Mouse (Mus musculus): Measurements from ENCODE around the gene Gm17660. TPM values are rescaled to one million over a fixed set of nuclear protein-coding genes. Genes with fewer than 3 reads are reported as not detected.

The Gm17660 gene
- total and polyA plus RNA-seq, 3 experiments, result not detected

- H3K36me3 ChIP-seq (ENCODE audit: control insufficient read depth in 1 of 2, insufficient read depth in 2 of 2, low read length in 2 of 2), result peaks cover 0 to 13% of the 10 kb centered on the region in 2 experiments; a peak in 2 of 4 replicates
- no peaks in the 10 kb centered on the region for H3K9me3 ChIP-seq (replicated peaks; ENCODE audit: insufficient read depth, low read length)
- peak; percentile 63 for DNase-seq (ENCODE audit: low read depth, low spot score)
- H3K4me1 ChIP-seq (ENCODE audit: control insufficient read depth in 1 of 2, insufficient read depth in 2 of 2, low read length in 2 of 2), result peaks cover 5 to 18% of the 10 kb centered on the region in 2 experiments
- peak overlapping the region; percentile 41 to 55 for H3K4me3 ChIP-seq (ENCODE audit: control insufficient read depth in 1 of 2, insufficient read depth in 1 of 2, low read depth in 2 of 2, low read length in 2 of 2)
- H3K9ac ChIP-seq (ENCODE audit: control insufficient read depth, low read depth, low read length, poor library complexity, severe bottlenecking), result peak overlapping the region; percentile 52
- no peaks in the 10 kb centered on the region for H3K27me3 ChIP-seq (ENCODE audit: control insufficient read depth in 1 of 2, insufficient read depth in 2 of 2, low read length in 2 of 2)
- H3K79me2 ChIP-seq (ENCODE audit: control insufficient read depth, insufficient read depth, low read length, poor library complexity), result peaks cover 6% of the 10 kb centered on the region
- peak overlapping the region; percentile 49 for H3K27ac ChIP-seq (ENCODE audit: control insufficient read depth, low read depth, low read length)
- TF ChIP-seq MAFK (IDR thresholded peaks at IDR 0.05; ENCODE audit: borderline replicate concordance, low read depth, low read length) (no peak), HCFC1 (IDR thresholded peaks at IDR 0.05; ENCODE audit: low read depth, low read length) (no peak), TCF12 (IDR thresholded peaks at IDR 0.05; ENCODE audit: low read depth, low read length) (no peak), JUND (IDR thresholded peaks at IDR 0.05; ENCODE audit: low read depth, low read length) (no peak), POLR2A (IDR thresholded peaks at IDR 0.05; ENCODE audit: control insufficient read depth in 1 of 2, insufficient read depth in 1 of 2, low read depth in 1 of 2, low read length in 2 of 2, poor library complexity in 1 of 2) (no peak), SIN3A (IDR thresholded peaks at IDR 0.05; ENCODE audit: low read length) (peak; percentile 40; the same call in 1 of the 2 replicates), POLR2AphosphoS5 (IDR thresholded peaks at IDR 0.05; ENCODE audit: borderline replicate concordance, low read depth, low read length) (no peak), USF1 (IDR thresholded peaks at IDR 0.05; ENCODE audit: low read depth, low read length) (no peak), GATA1 (IDR thresholded peaks at IDR 0.05; ENCODE audit: low read depth, low read length) (0 out of 2 replicates have a peak, but pooled peaks have one; percentile 26), MXI1 (IDR thresholded peaks at IDR 0.05; ENCODE audit: low read depth, low read length) (0 out of 2 replicates have a peak, but pooled peaks have one; percentile 22), MAZ (IDR thresholded peaks at IDR 0.05; ENCODE audit: low read depth, low read length) (no peak), CHD1 (IDR thresholded peaks at IDR 0.05; ENCODE audit: low read depth, low read length) (no peak), ZKSCAN1 (IDR thresholded peaks at IDR 0.05; ENCODE audit: low read depth, low read length) (no peak), ZNF384 (IDR thresholded peaks at IDR 0.05; ENCODE audit: low read depth, low read length) (no peak), MYB (IDR thresholded peaks at IDR 0.05; ENCODE audit: low read depth, low read length) (no peak), ETS1 (IDR thresholded peaks at IDR 0.05; ENCODE audit: low read depth, low read length) (peak; percentile 31; the same call in 1 of the 2 replicates), NRF1 (IDR thresholded peaks at IDR 0.05; ENCODE audit: insufficient read depth, low read depth, low read length, poor library complexity, severe bottlenecking) (no peak), E2F4 (IDR thresholded peaks at IDR 0.05; ENCODE audit: borderline replicate concordance, low read depth, low read length) (no peak), BHLHE40 (IDR thresholded peaks at IDR 0.05; ENCODE audit: borderline replicate concordance, low read depth, low read length) (no peak), ZMIZ1 (IDR thresholded peaks at IDR 0.05; ENCODE audit: low read depth, low read length) (no peak), KAT2A (conservative IDR thresholded peaks at IDR 0.05; ENCODE audit: low read depth, low read length) (no peak), POLR2AphosphoS2 (IDR thresholded peaks at IDR 0.05; ENCODE audit: low read length) (no peak), MYC (IDR thresholded peaks at IDR 0.05; ENCODE audit: low read depth, low read length) (no peak), USF2 (IDR thresholded peaks at IDR 0.05; ENCODE audit: borderline replicate concordance in 1 of 2, insufficient read depth in 1 of 2, low read depth in 1 of 2, low read length in 2 of 2) (no peak), RAD21 (IDR thresholded peaks at IDR 0.05; ENCODE audit: low read depth, low read length) (no peak), CTCF (IDR thresholded peaks at IDR 0.05 in 2 of 3, conservative IDR thresholded peaks at IDR 0.05 in 1 of 3; ENCODE audit: control insufficient read depth in 1 of 3, insufficient read depth in 1 of 3, low read depth in 2 of 3, low read length in 3 of 3, poor library complexity in 1 of 3, severe bottlenecking in 1 of 3) (no peak), EP300 (IDR thresholded peaks at IDR 0.05; ENCODE audit: low read depth in 1 of 2, low read length in 2 of 2) (peak in 1 of 2 experiments; percentile 44; a peak in 3 of 4 replicates), ZC3H11A (IDR thresholded peaks at IDR 0.05; ENCODE audit: low read depth, low read length) (no peak), TBP (IDR thresholded peaks at IDR 0.05; ENCODE audit: low read depth, low read length) (0 out of 2 replicates have a peak, but pooled peaks have one; percentile 19), TAL1 (IDR thresholded peaks at IDR 0.05; ENCODE audit: low read length) (no peak), NELFE (IDR thresholded peaks at IDR 0.05; ENCODE audit: low read depth, low read length) (no peak), GABPA (IDR thresholded peaks at IDR 0.05; ENCODE audit: low read depth, low read length) (no peak), MAX (IDR thresholded peaks at IDR 0.05; ENCODE audit: low read length) (no peak), MEF2A (IDR thresholded peaks at IDR 0.05; ENCODE audit: extremely low read depth, insufficient replicate concordance, low read depth, low read length, poor library complexity, severe bottlenecking) (no peak), SMC3 (IDR thresholded peaks at IDR 0.05; ENCODE audit: low read depth, low read length) (no peak), ELF1 (IDR thresholded peaks at IDR 0.05; ENCODE audit: low read depth, low read length) (no peak), RCOR1 (IDR thresholded peaks at IDR 0.05; ENCODE audit: low read depth, low read length) (peak; percentile 33; the same call in 1 of the 2 replicates)
These were observed 52.1 kb downstream of the Gm17660 start for GRCm38 (mm10) chr5:104025245-104025854.
